Mouse (Mus musculus): ENCODE measurements around the gene Mrpl45.
A peak's percentile ranks its signal among the peaks of the same experiment; 100 is the strongest.
"Not testable (repeated sequence)": the region's sequence is repeated elsewhere in the genome, so short reads cannot be mapped to it uniquely, and the experiment has no call there.

Mrpl45 gene

GRCm38 (mm10) chr11:97315504-97316503 is at the start of gene Mrpl45:
Gene Mrpl45, plus strand, starts transcription at chr11:97315716.
- DNase-seq (ENCODE audit: low read depth, low spot score): peak; percentile 100

GRCm38 (mm10) chr11:97266544-97266943 is 49.0 kb upstream of the Mrpl45 start:
- not testable (repeated sequence) for DNase-seq (ENCODE audit: low read depth, low spot score)

- not testable (repeated sequence) for DNase-seq (ENCODE audit: low read depth, low spot score)
These were observed 45.5 kb upstream of the Mrpl45 start for GRCm38 (mm10) chr11:97270004-97270403.

GRCm38 (mm10) chr11:97272835-97273234 is 42.7 kb upstream of the Mrpl45 start:
- no peak for DNase-seq (ENCODE audit: low read depth, low spot score)

- no peak for DNase-seq (ENCODE audit: low read depth, low spot score)
These were observed 41.9 kb upstream of the Mrpl45 start for GRCm38 (mm10) chr11:97273613-97274012.

- DNase-seq (ENCODE audit: low read depth, low spot score): not testable (repeated sequence)
These were observed 40.6 kb upstream of the Mrpl45 start for GRCm38 (mm10) chr11:97274947-97275346.

- no peak for DNase-seq (ENCODE audit: low read depth, low spot score)
These were observed 40.2 kb upstream of the Mrpl45 start for GRCm38 (mm10) chr11:97275349-97275748.

GRCm38 (mm10) chr11:97276019-97276418 is 39.5 kb upstream of the Mrpl45 start:
- no peak for DNase-seq (ENCODE audit: low read depth, low spot score)

GRCm38 (mm10) chr11:97277166-97277565 is 38.4 kb upstream of the Mrpl45 start:
- DNase-seq (ENCODE audit: low read depth, low spot score): no peak

- no peak for DNase-seq (ENCODE audit: low read depth, low spot score)
These were observed 37.1 kb upstream of the Mrpl45 start for GRCm38 (mm10) chr11:97278456-97278855.

- DNase-seq (ENCODE audit: low read depth, low spot score): no peak
These were observed 36.5 kb upstream of the Mrpl45 start for GRCm38 (mm10) chr11:97279040-97279404.

GRCm38 (mm10) chr11:97279405-97280215 is 35.9 kb upstream of the Mrpl45 start:
- peak; percentile 63 for DNase-seq (ENCODE audit: low read depth, low spot score)

GRCm38 (mm10) chr11:97280216-97280861 is 35.2 kb upstream of the Mrpl45 start, which contains the start of gene Npepps:
Gene Npepps, minus strand, starts transcription at chr11:97280638.
- peak; percentile 52 for DNase-seq (ENCODE audit: low read depth, low spot score)

- DNase-seq (ENCODE audit: low read depth, low spot score): no peak
These were observed 33.3 kb upstream of the Mrpl45 start for GRCm38 (mm10) chr11:97282179-97282578.

- DNase-seq (ENCODE audit: low read depth, low spot score): no peak
These were observed 30.7 kb upstream of the Mrpl45 start for GRCm38 (mm10) chr11:97284854-97285253.

GRCm38 (mm10) chr11:97285852-97286775 is 29.4 kb upstream of the Mrpl45 start:
- peak; percentile 20 for DNase-seq (ENCODE audit: low read depth, low spot score)

GRCm38 (mm10) chr11:97286973-97287372 is 28.5 kb upstream of the Mrpl45 start:
- DNase-seq (ENCODE audit: low read depth, low spot score): no peak

- no peak for DNase-seq (ENCODE audit: low read depth, low spot score)
These were observed 27.9 kb upstream of the Mrpl45 start for GRCm38 (mm10) chr11:97287643-97288042.

GRCm38 (mm10) chr11:97289276-97290230 is 26.0 kb upstream of the Mrpl45 start:
- no peak for DNase-seq (ENCODE audit: low read depth, low spot score)
